Mouse (Mus musculus): ENCODE measurements around the gene Zfp961.

DNA sequence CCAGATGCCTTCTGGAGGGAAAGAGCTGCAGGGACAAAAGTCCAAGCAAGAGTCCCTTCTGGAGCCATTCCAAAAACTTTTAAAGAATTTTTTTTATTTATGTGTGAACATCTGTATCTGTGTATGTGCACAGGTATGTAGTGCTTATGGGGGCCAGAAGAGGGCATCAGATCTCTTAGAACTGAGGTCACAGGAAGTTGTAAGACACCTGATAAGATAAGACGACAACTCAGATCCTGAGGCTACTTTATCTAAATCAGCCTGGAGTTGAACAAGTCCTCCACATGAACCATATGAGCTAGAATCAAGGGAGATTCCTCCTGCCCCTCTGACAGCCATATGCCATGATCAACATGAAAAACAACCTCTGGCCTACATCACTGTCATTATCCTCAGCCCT is 48.6 kb downstream of the Zfp961 start:
- TF ChIP-seq CTCF (conservative IDR thresholded peaks at IDR 0.05; ENCODE audit: low read length): no peak
- no peak for TF ChIP-seq POU5F1 (IDR thresholded peaks at IDR 0.05; ENCODE audit: borderline replicate concordance, low read length)

Measured in E14TG2a.4 (cell line).